Mouse (Mus musculus): Measurements from ENCODE around the gene Abr.

Gene Abr

DNA sequence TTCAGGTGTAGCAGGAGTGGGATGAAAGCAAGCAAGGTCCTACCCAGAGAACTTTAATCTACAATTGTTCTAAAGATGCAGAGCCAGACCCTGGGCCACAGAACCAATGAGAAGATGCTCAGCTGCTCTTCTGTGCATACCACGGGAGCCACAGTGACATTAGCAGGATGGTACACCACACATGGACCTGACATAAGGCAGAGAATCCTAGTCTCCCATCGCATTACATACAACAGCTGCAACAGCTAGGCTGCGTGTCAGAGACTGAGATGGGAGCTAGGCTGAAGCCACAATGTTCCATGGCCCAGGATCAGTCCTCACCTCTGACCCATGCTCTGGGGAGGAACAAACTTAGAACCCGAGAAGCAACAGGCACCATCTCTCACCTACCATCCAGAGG is 104.0 kb downstream of the Abr start:
- no peak for DNase-seq (ENCODE audit: low spot score)

DNA sequence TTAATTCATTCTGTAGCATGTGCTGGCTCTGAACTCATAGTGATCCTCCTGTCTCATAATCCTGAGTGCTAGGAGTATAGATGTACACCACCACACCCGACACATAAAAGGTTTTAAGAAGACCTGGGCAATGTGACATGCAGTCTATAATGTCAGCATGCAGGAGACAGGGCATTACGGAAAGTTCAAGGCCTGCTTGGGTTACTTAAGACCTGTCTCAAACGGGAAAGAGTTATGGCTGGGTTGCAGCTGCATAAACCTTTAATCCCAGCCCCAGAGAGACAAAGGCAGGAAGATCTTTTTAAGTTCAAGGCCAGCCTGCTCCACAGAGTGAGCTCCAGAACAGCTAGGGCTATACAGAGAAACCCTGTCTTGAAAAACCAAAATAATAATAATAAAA is 105.2 kb downstream of the Abr start:
- no peak for DNase-seq (ENCODE audit: low spot score)

DNA sequence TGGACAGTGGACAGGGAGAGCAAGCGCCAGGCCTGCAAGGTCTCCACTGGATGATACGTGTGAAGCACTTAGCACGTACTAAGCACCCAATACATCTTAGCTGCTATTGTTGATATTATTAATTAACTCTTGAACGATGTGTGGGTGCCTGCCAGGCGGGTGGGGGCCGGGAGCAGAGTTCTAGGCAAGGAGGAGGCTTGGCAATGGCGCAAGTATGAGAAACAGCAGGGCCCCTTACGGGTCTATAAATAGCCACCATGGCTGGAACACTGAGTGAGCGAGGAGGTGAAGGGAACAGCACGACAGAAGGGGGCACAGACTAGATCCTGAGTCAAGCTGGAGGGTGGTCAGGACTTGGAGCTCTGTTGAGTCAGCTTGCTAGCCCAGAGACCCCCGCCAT is 107.0 kb downstream of the Abr start:
- no peak for DNase-seq (ENCODE audit: low spot score)

DNA sequence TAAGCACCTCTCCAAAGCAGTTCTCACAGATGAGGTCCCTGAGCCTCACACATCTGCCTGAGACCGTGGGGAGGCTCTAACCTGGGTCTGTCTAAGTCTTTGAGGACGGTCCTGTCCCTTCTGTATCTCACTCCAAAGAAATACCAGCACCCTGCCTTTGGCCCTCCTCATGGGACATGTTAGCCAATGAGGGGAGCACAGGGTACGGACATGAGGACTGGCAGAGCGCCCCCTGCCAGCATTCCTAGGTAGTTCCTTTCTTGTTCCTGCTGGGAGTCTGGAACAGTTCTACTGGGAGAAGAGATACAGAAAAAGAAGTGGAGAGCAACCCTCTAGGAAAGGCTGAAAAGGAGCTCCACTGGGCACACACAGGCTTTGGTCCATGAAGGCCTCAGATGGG is 111.1 kb downstream of the Abr start:
- DNase-seq (ENCODE audit: low spot score): no peak

DNA sequence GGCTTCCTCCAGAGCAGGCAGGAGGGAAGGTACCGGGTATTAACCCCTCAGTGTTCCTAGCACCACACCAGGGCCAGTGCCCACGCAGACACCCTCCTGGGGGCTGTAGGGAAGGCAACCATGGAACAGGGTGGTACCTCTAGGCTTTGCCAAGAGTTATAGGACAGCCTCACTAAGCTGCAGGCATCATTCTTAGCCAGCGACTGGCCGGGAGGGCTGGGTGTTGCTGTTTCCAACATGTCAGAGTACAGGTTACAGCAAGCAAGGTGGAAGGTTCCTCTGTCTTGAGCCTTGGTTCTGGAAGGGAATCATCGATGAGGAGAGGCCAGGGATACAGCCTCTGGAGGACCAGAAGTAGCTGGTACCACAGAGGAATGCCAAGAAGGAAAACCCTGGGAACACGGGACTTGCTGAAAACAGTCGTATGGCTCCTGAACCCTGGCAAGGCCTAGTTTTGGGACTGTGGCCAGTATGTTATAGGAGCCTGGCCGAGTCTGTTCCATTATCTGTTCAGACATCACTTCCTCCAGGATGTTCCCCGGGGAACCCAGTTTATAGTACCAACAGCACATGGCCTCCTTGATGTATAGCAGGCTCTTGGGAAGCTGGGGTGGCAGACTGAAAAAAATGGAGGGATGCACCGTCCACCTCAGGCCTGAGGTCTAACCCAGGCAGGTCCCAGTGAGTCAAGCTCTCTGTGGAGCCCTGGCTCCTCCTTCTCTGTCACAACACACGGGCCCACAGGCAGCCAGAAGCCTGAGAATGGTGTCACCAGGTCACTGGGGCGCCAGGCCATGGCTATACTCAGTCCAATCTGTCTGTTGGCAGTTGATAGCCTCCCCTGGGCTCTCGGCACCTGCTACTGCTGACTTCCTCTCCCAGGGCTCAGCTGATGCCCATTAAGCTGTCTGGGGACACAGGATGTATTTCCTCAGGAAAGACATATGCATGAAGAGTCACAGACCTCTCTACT is 112.1 kb downstream of the Abr start:
- no peak for DNase-seq (ENCODE audit: low spot score)

DNA sequence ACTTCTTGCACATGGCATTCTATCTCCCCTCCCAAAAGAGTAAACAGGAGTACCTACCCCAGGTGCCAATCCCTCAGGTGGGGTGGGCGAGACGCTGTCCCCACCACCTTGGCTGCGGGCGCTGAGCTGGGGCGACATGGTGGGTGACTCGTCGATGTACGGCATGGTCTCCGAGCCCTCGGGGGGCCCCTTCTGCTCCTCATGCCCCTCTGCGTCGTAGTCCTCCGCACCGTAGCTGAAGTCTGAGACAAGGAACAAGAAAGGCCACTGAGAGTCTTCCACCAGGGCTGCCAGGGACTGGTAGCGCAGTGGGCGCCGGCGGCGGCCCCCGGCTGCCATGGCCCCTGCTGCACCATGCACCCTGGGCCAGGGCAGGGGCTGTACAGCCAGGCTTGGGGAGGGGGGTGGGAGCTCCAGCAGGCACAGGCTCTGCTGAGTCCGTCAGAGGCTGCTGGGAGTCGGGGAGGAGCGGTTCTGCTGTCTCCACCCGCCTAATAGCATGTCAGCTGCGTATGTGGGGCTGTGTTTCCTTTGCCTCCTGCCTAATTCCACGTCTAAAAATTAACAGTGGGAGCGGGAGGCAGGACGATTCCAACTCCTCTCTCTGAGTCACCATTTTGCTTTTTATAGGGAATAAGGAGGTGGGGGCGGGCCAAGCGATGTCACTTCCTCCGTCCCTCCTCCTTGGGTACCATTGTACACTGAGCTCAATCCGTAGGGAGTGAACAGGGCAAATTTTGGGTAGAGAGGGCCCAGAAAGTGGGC is 113.1 kb downstream of the Abr start:
- DNase-seq (ENCODE audit: low spot score): no peak

DNA sequence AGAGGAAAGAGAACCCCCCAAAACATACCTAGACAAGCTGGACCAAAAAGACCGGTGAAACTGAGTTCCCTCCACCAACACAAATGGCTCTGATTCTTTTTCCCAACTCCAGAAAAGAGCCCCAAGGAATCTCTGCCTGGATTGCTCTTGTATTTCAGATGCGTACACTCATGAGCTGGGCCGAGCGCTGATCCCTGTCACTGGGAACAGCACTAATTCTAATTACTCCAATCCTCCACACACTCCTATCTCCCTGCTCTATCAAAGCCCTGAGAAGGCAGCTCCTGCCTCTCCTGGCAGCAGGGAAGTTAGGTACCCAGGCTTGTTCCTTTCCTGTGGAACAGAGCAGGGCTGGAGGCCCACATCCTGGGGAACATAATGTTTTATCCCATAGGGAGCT is 114.0 kb downstream of the Abr start:
- DNase-seq (ENCODE audit: low spot score): no peak

DNA sequence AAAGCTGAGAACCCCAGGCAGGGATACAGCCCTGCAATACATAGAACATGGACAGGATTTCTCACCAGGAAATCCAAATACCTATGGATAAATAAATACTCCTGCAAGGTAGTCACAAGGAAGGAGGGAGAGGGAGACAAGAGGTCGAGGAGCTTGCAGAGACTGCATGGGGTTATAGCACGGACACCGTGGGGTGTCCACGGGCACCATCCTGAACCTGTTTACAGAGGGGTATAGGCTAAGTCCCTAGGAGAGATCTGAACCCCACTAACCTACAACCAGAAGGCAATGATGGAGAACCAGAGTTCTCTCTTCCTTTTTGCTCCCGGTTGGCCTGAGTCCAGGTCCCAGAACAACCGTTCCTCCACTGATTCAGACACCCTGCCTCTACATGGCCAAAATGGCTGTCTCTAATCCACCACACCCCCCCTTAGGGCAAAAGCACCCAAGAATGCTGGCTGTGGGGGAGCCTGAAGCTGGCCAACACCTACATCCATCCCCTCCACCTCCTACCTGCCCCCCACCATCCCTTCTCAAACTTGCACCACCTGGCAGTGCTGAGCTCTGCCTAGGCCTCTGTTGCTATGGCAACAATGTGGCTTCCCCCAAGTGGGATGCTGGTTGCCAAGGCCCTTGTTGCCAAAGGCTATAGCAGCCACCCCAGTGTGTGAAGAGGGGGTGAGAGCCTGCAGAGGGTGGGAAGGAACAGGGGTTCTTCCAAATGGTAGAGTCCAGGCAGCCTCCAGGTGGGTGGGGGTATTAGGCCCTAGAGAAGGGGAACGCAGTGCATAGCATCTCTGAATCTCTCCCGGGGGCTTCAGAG is 114.6 kb downstream of the Abr start:
- DNase-seq (ENCODE audit: low spot score): no peak

DNA sequence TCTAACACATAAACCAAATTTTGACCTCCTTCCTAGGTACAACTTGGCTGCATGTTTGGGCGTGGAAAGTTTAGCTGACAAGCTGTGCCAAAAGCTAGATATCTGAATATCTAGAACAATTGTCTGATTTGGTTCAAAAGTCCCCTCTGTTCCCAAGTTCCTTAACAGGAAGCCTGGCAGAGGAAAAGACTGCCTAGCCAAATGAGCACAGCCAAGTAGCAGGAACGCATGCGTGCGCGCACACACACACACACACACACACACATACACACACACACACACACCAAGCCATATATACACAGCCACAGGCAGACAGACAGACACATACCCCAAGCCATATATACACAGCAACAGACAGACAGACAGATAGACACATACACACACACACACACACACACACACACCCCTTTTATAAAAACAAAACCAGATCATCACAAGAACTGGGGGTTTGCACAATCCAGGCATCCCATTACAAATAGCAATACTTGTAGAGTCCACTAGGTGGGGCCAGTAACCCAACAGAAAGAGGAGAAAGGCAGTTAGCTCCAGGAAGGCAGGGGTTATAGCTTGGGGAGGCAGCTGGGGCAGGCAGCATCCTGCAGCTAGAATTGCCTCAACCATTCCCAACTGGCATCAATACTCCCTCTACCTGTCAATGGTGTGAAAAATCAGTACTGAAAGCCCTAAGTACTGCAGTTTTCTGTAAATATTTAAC is 115.4 kb downstream of the Abr start:
- no peak for DNase-seq (ENCODE audit: low spot score)

DNA sequence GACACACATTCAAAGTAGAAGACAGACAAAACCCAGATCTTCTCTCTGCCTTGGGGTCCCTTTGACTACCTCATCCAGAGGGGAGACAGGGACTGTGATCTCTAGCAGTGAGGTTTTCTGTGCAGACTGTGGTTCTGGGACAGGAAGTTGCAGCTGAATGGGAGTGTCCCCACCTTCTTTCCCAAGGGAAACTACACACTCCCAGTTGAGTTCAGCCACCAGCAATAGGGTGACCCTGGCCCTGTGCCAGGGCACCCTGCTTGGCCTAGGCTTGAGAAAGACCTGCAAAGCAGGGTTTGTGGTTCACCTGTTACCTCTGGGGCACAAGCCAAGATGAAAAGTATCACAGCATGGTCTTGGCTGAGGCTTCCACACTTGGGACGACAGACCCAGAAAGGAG is 117.0 kb downstream of the Abr start:
- DNase-seq (ENCODE audit: low spot score): no peak

DNA sequence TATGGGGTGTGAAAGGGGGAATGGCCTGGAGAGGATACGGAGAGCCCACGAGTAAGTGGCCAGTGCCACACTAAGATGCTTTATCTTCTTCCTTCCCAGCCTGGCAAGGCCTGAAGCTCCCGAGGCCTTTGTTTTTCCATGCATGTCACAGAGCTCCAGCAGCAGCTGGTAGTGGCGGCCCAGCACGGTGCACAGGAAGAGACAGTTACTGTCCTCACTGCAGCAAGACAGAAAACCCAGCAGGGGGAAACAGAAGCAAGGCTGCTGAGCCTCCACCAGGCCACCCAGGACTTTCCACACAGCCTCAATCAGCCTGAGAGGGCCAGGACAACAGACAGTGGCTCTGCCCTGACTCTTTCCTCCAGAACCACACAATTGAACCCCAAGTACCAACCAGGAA is 118.1 kb downstream of the Abr start:
- DNase-seq (ENCODE audit: low spot score): no peak

DNA sequence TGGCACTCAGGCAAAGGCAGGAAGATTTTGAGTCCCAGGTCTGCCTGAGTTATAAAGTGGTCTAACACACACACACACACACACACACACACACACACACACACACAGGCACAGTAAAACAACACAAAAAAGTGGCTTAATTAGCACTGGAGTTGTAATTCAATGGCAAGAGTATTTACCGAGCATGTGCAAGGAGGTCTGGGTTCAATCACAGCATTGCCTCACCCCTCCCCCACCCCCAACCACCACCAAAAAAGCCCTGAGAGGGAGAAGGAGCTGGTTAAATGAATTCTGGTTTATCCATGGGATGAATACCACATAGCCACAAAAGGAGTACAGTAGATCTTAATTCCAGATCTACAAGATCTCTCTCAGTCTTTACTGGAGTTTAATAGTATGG is 122.1 kb downstream of the Abr start:
- no peak for DNase-seq (ENCODE audit: low spot score)

DNA sequence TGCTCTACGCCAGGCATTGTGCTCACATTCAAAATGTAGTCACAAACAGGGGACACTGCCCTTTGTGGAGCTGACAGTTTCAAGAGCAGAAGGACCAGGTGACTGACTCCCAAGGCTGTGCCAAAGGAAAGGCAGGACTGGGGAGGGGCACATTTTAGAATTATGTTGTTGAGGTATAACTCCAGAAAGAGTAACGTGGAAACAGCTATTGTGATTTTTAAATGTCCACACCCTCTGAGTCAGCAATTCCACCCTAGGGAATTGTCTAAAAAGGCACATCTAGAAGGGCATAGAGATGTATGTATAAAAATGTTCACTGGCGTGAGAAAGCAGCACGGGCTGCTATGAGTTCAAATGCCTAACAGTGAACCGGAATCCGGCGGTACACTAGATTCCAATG is 122.5 kb downstream of the Abr start:
- no peak for DNase-seq (ENCODE audit: low spot score)

DNA sequence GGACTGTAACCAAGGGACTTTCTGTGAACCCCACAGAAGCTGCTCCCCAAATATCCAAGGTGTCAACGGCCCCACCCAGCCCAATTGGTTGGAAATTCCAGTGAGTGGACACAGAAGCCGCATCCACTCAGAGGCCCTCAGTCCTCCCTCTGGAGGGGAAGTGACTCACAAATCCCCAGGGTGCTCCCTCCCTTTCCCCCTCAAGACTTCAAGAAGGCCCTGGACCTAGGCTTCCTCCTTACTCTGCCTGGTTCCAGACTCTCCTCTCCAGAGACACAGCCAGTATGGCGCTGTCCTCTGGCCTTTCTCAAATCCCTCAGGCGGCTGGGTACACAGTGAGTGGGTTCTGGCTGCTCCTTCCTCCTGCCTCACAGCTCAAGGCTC is 124.4 kb downstream of the Abr start:
- DNase-seq (ENCODE audit: low spot score): no peak

DNA sequence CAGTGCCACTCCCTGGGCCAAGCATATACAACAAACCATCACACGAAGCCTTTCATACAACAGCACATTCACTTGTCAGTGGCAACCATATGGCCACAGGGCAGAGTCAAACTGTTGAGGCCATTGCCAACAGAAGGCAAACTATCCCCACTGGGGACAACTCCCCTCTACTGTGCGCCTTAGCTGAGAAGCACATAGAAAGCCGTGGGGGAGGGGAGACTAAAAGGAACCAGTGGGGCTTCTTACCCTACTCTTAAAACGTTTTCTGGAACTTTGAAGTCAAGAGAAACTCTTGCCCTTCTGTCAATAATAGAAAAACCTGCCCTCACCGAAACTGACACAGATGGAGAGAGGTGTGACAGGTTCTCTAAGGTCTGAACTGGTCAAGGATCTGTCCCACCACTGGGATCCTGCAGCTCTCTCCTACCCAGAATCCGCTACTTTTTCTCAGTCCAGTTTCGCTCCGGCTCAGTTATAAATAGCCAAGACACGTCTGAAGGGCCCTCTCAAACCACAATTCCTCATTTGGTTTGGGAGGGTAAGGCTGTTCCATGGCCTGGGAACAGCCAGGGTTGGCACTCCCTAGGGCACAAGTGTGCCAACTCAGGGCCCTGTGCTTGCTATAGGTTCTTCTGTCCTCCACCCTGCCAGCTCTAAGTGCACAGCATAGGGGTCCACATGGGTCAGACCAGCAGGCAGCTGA is 124.9 kb downstream of the Abr start:
- no peak for DNase-seq (ENCODE audit: low spot score)

DNA sequence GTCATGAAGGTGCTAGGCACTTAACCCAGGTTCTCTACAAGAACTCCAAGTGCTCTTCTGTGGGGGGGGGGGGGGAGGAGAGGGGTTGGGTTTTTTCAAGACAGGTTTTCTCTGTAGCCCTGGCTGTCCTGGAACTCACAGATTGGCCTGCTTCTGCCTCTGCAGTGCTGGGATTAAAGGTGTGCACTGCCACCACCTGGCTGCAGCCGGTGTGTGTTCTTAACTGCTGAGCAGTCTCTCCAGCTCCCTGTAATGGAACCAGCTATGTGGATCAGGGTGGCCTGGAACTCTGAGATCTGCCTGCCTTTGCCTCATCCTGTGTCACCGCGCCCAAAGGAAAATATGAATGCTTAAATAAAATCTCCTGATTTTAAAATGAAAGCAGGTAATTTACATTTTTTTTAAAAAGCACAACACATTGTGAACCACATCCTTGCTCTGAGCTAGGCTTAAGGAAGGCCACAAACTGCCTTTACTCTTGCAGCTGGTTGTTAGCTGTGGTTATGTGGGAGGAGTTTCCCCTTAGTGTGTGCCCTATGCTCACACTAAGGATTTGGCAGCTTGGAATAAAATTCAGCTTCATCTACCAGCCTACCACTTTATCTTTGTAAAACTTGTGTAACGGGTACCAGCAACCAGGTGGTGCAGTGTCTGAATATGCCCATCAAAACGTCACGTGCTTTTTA is 125.9 kb downstream of the Abr start:
- no peak for DNase-seq (ENCODE audit: low spot score)

DNA sequence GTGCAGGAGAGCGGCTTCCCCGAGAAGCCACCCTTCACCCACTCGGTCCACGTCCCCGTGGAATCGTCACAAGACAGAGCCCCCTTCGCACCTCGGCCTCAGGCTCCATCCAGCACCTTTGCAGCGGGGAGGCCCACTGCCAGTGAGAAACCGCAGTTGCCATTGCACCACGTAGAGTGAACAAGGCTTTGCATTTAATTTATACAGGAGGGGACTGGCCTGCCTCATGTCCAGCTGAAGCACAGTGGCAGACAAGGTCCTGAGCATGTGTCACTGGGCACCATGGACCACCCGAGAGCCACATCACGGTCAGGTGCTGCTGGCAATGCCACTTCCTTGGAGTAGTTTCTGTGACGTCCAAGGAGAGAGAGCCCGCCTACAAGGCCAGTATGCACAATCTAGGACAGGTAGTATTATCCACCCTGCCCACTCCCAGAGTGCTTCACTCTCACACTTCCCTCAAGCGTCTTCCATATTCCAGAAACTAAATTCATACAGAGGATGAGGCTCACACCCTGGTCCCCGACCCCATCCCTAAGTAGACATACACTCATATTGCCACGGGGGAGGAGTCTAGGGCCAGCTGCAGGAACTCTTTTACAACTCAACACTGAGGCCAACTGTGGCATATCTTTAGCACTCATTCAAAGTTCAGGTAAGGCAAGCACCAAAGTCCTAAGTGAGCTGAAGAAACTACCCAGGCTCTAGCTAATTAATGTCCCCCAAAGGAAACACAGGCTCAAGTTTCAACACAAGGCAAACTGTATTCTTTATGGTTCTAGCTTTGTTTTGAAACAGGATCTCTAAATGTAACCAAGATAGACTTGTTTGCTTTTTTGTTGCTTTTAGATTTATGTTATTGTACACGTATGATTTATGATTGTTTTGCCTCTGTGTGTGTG is 126.7 kb downstream of the Abr start:
- no peak for DNase-seq (ENCODE audit: low spot score)

DNA sequence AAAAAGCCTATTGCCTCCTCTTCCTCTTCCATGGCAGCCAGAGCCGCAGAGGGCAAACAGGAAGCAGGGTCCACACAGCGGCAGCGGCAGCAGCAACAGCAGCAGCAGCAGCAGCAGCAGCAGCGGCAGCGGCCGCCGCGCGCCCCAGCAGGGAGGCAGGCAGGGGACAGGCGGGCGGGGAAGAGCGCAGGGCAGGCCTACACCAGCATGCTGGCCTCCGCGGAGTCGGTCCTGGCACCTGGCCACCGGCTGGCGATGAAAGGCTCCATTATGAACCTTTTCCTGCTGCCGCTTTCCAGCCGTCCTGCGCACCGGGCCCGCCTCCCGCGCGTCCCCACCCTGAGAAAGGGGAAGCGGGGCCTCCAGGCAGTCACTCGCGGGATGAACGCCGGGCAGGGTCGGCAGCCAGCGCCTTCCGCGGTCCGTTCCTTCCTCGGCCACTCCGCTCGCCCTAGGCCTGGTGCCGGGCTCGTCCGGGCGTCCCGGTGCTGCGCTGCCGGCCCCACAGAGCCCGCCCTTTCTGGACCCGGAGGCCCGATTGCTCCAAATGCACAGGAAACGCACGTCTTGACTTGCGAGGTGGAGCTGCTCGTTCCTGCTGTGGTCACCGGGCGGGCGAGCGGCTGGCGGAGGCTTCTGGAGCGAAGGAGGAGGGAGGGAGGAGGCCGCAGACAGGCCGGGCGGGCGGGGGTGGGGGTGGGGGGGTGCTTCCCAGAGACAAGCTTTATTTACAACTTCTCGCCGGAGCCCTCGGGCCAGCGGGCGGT is 127.6 kb downstream of the Abr start:
- DNase-seq (ENCODE audit: low spot score): peak; percentile 76

DNA sequence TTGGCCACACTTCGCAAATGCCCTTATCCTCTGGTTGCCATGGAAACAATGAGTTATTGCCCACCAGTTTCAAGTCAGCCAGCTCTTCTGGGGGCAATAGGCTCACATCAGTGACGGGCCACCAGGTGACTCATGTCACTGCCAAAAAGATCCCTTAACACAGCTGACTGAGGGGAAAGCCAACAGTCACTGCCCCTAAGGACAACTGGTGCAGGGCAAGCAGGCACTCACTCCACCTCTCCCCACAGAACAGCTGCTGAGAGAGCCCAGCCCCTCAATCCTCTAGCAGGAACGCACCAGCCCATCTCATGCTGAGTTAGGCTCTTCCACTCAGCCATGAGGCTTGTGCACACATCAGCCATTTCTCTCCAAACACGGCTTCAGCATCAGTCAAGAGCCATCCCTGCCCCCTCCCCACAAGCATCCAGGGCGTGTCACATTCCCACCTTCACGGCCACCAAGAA is 128.3 kb downstream of the Abr start:
- no peak for DNase-seq (ENCODE audit: low spot score)

Data from ovary, adult 18-20 months (tissue).